Mouse (Mus musculus): ENCODE data around the gene Csnk2a1.

Csnk2a1 gene

GRCm38 (mm10) chr2:152216975-152217374, 9.7 kb upstream of the Csnk2a1 start:
- TF ChIP-seq GATA4 (IDR thresholded peaks at IDR 0.05; ENCODE audit: insufficient replicate concordance, low read length) = no peak

- no peak for TF ChIP-seq GATA4 (IDR thresholded peaks at IDR 0.05; ENCODE audit: insufficient replicate concordance, low read length)
These were observed 2.9 kb upstream of the Csnk2a1 start for GRCm38 (mm10) chr2:152223521-152224300.

- TF ChIP-seq GATA4 (IDR thresholded peaks at IDR 0.05; ENCODE audit: insufficient replicate concordance, low read length) = no peak
These were observed 1.1 kb upstream of the Csnk2a1 start for GRCm38 (mm10) chr2:152225536-152225935.

- no peak for TF ChIP-seq GATA4 (IDR thresholded peaks at IDR 0.05; ENCODE audit: insufficient replicate concordance, low read length)
These were observed 427 bp downstream of the Csnk2a1 start for GRCm38 (mm10) chr2:152227051-152227481.

GRCm38 (mm10) chr2:152230046-152230445, 3.4 kb downstream of the Csnk2a1 start:
- no peak for TF ChIP-seq GATA4 (IDR thresholded peaks at IDR 0.05; ENCODE audit: insufficient replicate concordance, low read length)

GRCm38 (mm10) chr2:152237926-152238325, 11.3 kb downstream of the Csnk2a1 start:
- no peak for TF ChIP-seq GATA4 (IDR thresholded peaks at IDR 0.05; ENCODE audit: insufficient replicate concordance, low read length)

- TF ChIP-seq GATA4 (IDR thresholded peaks at IDR 0.05; ENCODE audit: insufficient replicate concordance, low read length) = no peak
These were observed 13.9 kb downstream of the Csnk2a1 start for GRCm38 (mm10) chr2:152240580-152240979.

- no peak for TF ChIP-seq GATA4 (IDR thresholded peaks at IDR 0.05; ENCODE audit: insufficient replicate concordance, low read length)
These were observed 20.6 kb downstream of the Csnk2a1 start for GRCm38 (mm10) chr2:152247213-152247612.

- TF ChIP-seq GATA4 (IDR thresholded peaks at IDR 0.05; ENCODE audit: insufficient replicate concordance, low read length) = no peak
These were observed 23.9 kb downstream of the Csnk2a1 start for GRCm38 (mm10) chr2:152250511-152250910.

- TF ChIP-seq GATA4 (IDR thresholded peaks at IDR 0.05; ENCODE audit: insufficient replicate concordance, low read length) = no peak
These were observed 33.1 kb downstream of the Csnk2a1 start for GRCm38 (mm10) chr2:152259739-152260138.

- TF ChIP-seq GATA4 (IDR thresholded peaks at IDR 0.05; ENCODE audit: insufficient replicate concordance, low read length) = no peak
These were observed 47.0 kb downstream of the Csnk2a1 start for GRCm38 (mm10) chr2:152273639-152274038.

GRCm38 (mm10) chr2:152281407-152281806, 54.8 kb downstream of the Csnk2a1 start:
- no peak for TF ChIP-seq GATA4 (IDR thresholded peaks at IDR 0.05; ENCODE audit: insufficient replicate concordance, low read length)

- TF ChIP-seq GATA4 (IDR thresholded peaks at IDR 0.05; ENCODE audit: insufficient replicate concordance, low read length) = no peak
These were observed 60.9 kb downstream of the Csnk2a1 start for GRCm38 (mm10) chr2:152287560-152287959.

GRCm38 (mm10) chr2:152288046-152288445, 61.4 kb downstream of the Csnk2a1 start:
- TF ChIP-seq GATA4 (IDR thresholded peaks at IDR 0.05; ENCODE audit: insufficient replicate concordance, low read length) = no peak

- TF ChIP-seq GATA4 (IDR thresholded peaks at IDR 0.05; ENCODE audit: insufficient replicate concordance, low read length) = no peak
These were observed 65.8 kb downstream of the Csnk2a1 start for GRCm38 (mm10) chr2:152292475-152292874.

GRCm38 (mm10) chr2:152293179-152293726, 66.6 kb downstream of the Csnk2a1 start:
- no peak for TF ChIP-seq GATA4 (IDR thresholded peaks at IDR 0.05; ENCODE audit: insufficient replicate concordance, low read length)
